Mouse (Mus musculus) spleen, adult 2 months (tissue): ENCODE measurements around the gene Prss44.

ENCODE experiments used
- CTCF ChIP-seq: fragments of 200-500 bp; IDR thresholded peaks from 2 replicates; pipeline ENCODE4 v1.5.1; 2011; ENCODE audit warnings: mild to moderate bottlenecking, inconsistent platforms; ENCODE audit not compliant: insufficient read depth, insufficient read length, insufficient replicate concordance; ENCODE audit errors: extremely low read depth
- POLR2A ChIP-seq: fragments of 200-500 bp; IDR thresholded peaks from 2 replicates; pipeline ENCODE4 v1.6.1; 2011; ENCODE audit warnings: low read depth, low read length, inconsistent platforms

DNA sequence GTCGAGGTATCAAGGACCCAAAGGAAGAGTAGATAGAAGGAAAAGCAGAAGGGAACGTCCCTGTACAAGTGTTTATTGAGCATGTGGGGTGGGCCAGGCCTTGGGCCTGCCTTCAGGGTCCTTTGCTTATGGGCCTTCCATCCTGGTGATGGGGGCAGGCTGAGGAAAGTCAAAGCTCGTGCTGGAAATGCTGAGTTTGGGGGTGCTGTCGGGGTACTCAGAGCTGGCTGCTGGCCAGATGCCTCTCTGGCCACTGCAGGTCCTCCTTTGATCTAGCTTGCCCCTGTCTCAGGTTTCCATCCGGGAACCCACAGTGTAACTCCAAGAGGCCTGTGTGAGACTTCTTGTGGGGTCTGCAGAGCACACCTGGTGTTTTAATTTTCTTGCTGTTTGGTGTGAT lies 44.7 kb downstream of the Prss44 start:
- TF ChIP-seq CTCF (no peak), POLR2A (no peak)
